Mouse (Mus musculus) CD4-positive, CD25-positive, alpha-beta regulatory T cell, adult 2 months (primary cell): Measurements from ENCODE around the gene Nxpe3.

Experiments used
- DNase-seq: peaks from one replicate; pipeline ENCODE4 v3.0.0-alpha.2; 2012; ENCODE audit warnings: low read depth, low spot score

Nxpe3 gene

DNA sequence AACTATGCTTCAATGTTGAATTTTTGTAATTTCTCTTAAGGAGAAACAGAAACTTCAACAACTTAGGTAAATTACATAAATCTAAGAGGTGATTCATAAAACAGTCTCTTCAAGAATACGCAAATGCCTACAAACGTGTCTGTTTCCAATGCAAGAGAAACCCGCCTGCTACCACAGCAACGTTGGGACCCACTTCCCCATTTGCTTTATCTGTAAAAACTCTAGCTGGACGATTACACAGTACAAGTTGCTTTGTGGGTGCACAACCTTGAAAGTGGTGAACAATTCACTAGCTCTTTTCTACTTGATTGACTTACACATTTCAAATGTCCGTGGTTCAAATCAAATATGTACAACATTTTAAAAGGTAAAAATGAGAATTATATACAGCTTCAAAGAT is 83.3 kb downstream of the Nxpe3 start:
- no peak for DNase-seq

GRCm38 (mm10) chr16:55809779-55810514 is 85.1 kb downstream of the Nxpe3 start:
- DNase-seq: no peak

- no peak for DNase-seq
Measured at GRCm38 (mm10) chr16:55809345-55809744, 85.7 kb downstream of the Nxpe3 start.

DNA sequence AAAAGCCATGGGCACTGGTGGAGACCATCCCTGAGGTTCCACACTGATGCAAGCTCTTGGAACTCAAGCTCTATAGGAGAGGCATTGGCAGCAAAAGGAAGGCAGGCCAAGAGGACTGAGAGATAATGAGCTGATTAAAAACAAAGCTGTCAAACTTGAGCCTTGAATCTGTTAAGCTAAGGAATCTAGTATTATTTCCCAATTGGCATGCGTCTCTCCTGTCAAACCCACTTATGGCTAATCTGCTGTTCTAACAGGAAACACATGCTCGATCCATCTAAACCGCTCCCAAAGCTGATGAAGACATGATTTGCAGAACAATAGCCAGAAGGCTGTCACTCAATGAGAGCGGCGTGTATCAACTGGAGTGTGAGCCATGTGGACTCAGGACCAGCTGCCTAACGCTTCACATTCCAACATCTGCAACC is 87.6 kb downstream of the Nxpe3 start:
- DNase-seq: no peak

DNA sequence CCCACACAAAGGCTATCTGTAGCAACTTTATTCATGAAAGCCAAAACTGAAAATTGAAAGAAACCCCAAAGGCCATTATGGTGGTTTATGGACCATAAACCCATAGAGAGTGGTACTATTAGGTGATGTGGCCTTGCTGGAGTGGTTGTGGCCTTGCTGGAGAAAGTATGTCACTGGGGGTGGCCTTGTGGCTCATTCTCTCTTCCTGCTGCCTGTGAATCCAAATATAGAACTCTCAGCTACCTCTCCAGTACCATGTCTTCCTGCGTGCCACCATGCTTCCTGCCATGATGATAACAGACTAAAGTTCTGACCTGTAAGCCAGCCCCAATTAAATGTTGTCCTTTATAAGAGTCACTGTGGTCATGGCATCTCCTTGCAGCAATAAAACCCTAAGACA is 90.3 kb downstream of the Nxpe3 start:
- DNase-seq: no peak

DNA sequence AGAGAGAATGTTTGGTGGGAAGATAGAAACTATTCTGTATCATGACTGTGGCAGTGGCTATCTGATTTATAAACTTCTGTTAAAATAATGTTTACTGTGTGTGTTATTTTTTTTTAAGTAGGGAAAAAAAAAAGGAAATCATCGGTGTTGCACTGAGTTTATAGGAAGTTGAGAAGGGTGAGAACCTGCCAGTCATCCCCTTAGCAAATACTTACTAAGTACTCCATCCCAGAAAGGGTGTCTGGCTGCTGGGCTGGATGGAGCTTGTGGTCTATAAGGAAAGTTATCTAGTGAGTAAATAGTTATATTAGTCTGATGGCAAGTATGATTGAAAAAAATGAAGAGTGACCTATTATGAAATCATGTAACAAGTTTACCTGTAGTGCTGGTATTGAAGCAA is 93.5 kb downstream of the Nxpe3 start:
- DNase-seq: no peak

- DNase-seq: no peak
Measured at GRCm38 (mm10) chr16:55798845-55799244, 96.2 kb downstream of the Nxpe3 start.

DNA sequence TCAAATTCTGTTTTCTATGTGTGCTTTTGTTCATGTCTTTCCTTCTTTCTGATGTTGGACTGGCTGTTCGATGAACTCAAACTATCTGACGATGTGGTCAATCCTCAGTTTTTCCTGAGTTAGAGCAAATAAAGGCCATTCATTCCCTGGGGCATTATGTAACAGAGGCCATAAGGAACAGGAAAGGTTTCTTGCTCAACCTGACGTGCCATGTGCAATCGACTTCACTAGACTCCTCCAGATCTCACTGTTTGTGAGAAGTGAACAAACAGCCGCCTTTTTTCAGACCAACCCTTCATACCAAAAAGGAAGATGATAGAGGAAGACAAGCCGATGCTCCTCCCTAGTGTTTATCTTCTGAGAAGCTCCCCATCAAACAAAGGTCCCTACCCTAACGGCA is 104.8 kb downstream of the Nxpe3 start:
- no peak for DNase-seq
